Mouse (Mus musculus): ENCODE results near the gene Gpr18.

Gene Gpr18

DNA sequence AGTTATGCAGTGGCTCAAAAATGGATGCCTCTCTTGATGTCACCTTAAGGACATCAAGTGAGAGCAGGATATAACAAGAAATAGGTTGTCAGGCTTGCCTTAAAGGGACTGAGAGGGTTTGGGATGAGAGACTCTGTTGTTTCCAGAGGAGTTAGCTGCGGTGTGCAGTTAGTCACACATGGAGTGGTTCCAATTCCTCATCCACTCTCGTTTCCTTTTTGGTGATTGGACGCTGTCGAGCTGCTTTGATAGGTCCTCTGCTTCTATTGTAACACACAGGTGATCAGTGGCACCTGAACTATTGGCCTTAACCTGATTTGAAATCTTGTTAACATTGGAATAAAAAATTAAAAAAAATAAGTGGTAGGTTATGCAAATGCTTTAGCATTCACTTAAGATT is 7.2 kb upstream of the Gpr18 start:
- TF ChIP-seq POU5F1 (IDR thresholded peaks at IDR 0.05; ENCODE audit: borderline replicate concordance, low read length) = no peak
- no peak for TF ChIP-seq NANOG (IDR thresholded peaks at IDR 0.05; ENCODE audit: borderline replicate concordance, low read length)
- TF ChIP-seq CTCF (conservative IDR thresholded peaks at IDR 0.05; ENCODE audit: low read length) = no peak
- Histone ChIP-seq H3K9me3 (ENCODE audit: low read length) (no peaks in the 10 kb centered on the region), H3K4me1 (replicated peaks; ENCODE audit: low read depth, low read length) (peaks cover 13% of the 10 kb centered on the region), H3K36me3 (ENCODE audit: insufficient read depth, low read length) (peaks cover 34% of the 10 kb centered on the region; the same call in 1 of the 2 replicates), H3K27me3 (ENCODE audit: insufficient read depth, low read length) (no peaks in the 10 kb centered on the region), H3K4me3 (replicated peaks; ENCODE audit: low read length) (no peak overlapping the region)

DNA sequence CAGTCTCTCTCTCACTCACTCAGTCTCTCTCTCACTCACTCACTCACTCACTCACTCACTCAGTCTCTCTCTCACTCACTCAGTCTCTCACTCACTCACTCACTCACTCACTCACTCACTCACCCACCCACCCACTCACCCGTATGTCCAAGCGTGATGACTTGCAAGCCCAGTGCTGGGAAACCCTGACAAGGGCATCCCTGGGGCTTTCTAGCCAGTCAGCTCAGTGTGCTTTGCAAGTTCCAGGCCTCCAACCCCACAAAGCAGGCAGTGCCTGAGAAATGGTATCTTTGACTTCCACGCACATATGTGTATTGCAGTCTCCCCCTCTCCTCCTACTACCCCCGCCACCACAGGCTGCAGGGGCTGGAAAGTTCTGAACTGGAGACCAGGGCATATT is 6.4 kb upstream of the Gpr18 start:
- Histone ChIP-seq H3K4me3 (replicated peaks; ENCODE audit: low read length) (no peak overlapping the region), H3K9me3 (ENCODE audit: low read length) (no peaks in the 10 kb centered on the region), H3K27me3 (ENCODE audit: insufficient read depth, low read length) (no peaks in the 10 kb centered on the region), H3K36me3 (ENCODE audit: insufficient read depth, low read length) (peaks cover 41% of the 10 kb centered on the region), H3K4me1 (replicated peaks; ENCODE audit: low read depth, low read length) (peaks cover 6% of the 10 kb centered on the region)
- no peak for TF ChIP-seq POU5F1 (IDR thresholded peaks at IDR 0.05; ENCODE audit: borderline replicate concordance, low read length)

DNA sequence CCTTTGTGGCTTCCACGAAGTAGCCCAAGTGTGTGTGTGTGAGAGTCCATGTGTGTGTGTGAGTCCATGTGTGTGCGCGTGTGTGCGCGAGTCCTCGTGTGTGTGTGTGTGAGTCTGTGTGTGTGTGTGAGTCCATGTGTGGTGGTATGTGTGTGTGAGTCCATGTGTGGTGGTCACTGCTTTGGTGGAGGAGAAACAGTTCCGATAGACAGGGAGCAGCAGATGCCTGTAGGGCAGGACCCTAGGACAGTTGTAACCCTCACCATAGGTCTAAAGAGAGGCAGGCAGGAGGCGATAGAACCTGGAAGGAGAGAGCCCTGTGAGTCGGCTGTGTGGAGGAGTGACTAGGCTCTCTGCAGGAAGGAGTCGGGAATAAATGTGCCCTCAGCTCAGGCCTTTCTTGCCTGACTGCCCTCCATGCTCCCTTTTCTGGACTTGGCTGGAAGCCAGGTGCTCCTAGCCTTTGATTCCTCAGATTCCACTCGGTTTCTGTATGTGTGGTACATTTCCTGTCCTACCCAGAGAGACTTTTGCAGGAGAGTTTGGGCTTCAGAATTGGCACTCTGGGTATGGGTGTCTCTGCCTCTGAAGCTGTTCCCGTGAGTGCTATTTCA is 5.0 kb upstream of the Gpr18 start:
- Histone ChIP-seq H3K4me1 (replicated peaks; ENCODE audit: low read depth, low read length) (no peaks in the 10 kb centered on the region), H3K4me3 (replicated peaks; ENCODE audit: low read length) (no peak overlapping the region), H3K36me3 (ENCODE audit: insufficient read depth, low read length) (peaks cover 55% of the 10 kb centered on the region), H3K9me3 (ENCODE audit: low read length) (no peaks in the 10 kb centered on the region), H3K27me3 (ENCODE audit: insufficient read depth, low read length) (no peaks in the 10 kb centered on the region)
- TF ChIP-seq POU5F1 (IDR thresholded peaks at IDR 0.05; ENCODE audit: borderline replicate concordance, low read length) = no peak
- no peak for TF ChIP-seq NANOG (IDR thresholded peaks at IDR 0.05; ENCODE audit: borderline replicate concordance, low read length)
- no peak for TF ChIP-seq CTCF (conservative IDR thresholded peaks at IDR 0.05; ENCODE audit: low read length)

DNA sequence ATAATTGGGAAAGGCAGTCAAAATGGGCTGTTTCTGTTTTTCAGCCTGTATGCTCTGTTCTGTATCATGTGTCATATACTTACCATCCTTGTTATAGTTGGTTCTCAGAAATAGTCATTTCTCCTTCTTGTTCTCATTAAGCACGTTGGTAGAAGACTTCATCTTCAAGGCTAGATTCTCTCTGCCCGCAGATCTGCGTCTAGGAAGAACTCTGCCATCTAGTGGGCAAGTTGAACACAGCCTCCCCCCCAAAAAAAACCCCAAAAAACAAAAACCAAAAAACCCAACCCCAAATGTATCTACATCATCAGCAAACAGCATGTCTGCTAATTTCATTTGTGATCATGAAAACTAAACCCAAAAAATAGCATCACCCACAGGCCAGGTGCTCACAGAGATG is 4.2 kb upstream of the Gpr18 start:
- H3K36me3 ChIP-seq (ENCODE audit: insufficient read depth, low read length) = peaks cover 59% of the 10 kb centered on the region
- H3K27me3 ChIP-seq (ENCODE audit: insufficient read depth, low read length) = no peaks in the 10 kb centered on the region
- TF ChIP-seq NANOG (IDR thresholded peaks at IDR 0.05; ENCODE audit: borderline replicate concordance, low read length) = no peak
- peak; percentile 61 for TF ChIP-seq CTCF (conservative IDR thresholded peaks at IDR 0.05; ENCODE audit: low read length)
- TF ChIP-seq POU5F1 (IDR thresholded peaks at IDR 0.05; ENCODE audit: borderline replicate concordance, low read length) = no peak
- no peaks in the 10 kb centered on the region for H3K9me3 ChIP-seq (ENCODE audit: low read length)
- H3K4me3 ChIP-seq (replicated peaks; ENCODE audit: low read length) = no peak overlapping the region
- no peaks in the 10 kb centered on the region for H3K4me1 ChIP-seq (replicated peaks; ENCODE audit: low read depth, low read length)

DNA sequence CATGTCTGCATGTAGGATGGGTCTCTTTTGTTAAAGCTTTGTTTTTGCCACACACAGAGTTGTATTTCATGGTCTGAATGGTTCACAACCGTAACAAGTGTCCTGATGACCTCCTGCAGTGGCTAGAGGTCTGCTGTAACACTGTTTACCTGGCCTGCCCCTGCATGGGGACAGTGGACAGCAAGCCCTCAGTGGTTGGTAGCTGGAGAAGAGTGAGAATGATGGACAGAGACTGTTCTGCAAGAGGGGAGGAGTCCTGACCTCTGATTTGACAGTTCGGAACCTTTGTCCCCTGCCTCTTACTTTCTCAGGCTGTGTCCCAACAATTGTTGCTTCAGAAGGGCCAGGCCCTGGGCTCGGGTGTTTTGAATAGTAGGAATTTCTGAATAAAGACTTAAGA is 2.7 kb upstream of the Gpr18 start:
- TF ChIP-seq NANOG (IDR thresholded peaks at IDR 0.05; ENCODE audit: borderline replicate concordance, low read length) (no peak), CTCF (conservative IDR thresholded peaks at IDR 0.05; ENCODE audit: low read length) (no peak), POU5F1 (IDR thresholded peaks at IDR 0.05; ENCODE audit: borderline replicate concordance, low read length) (no peak)
- Histone ChIP-seq H3K36me3 (ENCODE audit: insufficient read depth, low read length) (peaks cover 51% of the 10 kb centered on the region), H3K4me3 (replicated peaks; ENCODE audit: low read length) (no peak overlapping the region), H3K9me3 (ENCODE audit: low read length) (no peaks in the 10 kb centered on the region), H3K4me1 (replicated peaks; ENCODE audit: low read depth, low read length) (0 out of 2 replicates have a peak, but pooled peaks cover 2% of the 10 kb centered on the region), H3K27me3 (ENCODE audit: insufficient read depth, low read length) (no peaks in the 10 kb centered on the region)

DNA sequence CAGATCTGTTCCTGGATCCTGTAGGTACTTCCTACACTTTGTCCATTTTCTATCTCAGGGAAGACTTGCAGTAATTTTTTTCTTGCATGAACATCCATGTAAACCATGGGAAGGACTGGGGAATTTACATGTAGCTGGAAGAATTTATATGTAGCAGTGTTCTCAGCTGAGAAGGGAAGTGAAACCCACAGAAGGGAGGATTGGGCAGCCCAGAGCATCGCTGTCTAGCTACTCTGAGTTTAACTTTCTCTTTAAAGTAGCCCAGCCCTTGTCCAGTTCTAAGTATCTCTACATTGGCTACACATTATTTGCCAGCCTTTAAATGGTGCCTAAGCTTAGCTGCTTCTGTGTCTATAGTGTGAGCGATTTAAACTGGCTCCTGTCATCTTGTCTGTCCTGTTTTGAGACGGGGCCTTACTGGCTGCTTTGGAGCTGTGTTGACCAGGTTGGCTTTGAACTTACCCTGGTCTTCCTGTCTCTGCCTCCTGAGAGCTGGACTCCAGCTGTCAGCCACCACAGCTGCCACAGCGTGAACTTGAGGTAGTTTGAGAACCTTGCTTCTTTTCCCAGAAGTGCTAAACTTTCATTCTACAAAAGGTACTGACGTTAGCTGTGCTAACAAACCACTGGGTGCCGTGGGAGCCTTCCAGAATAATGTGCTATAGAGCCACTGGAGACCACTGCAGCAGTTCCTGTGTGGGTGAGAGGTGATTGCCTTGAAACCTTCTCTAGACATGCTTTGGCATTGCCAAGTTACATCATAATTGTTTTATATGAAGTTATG is 922 bp upstream of the Gpr18 start:
- Histone ChIP-seq H3K27me3 (ENCODE audit: insufficient read depth, low read length) (no peaks in the 10 kb centered on the region), H3K9me3 (ENCODE audit: low read length) (no peaks in the 10 kb centered on the region), H3K4me3 (replicated peaks; ENCODE audit: low read length) (no peak overlapping the region), H3K4me1 (replicated peaks; ENCODE audit: low read depth, low read length) (0 out of 2 replicates have a peak, but pooled peaks cover 2% of the 10 kb centered on the region), H3K36me3 (ENCODE audit: insufficient read depth, low read length) (peaks cover 58% of the 10 kb centered on the region)
- TF ChIP-seq POU5F1 (IDR thresholded peaks at IDR 0.05; ENCODE audit: borderline replicate concordance, low read length) (no peak), NANOG (IDR thresholded peaks at IDR 0.05; ENCODE audit: borderline replicate concordance, low read length) (no peak), CTCF (conservative IDR thresholded peaks at IDR 0.05; ENCODE audit: low read length) (no peak)

DNA sequence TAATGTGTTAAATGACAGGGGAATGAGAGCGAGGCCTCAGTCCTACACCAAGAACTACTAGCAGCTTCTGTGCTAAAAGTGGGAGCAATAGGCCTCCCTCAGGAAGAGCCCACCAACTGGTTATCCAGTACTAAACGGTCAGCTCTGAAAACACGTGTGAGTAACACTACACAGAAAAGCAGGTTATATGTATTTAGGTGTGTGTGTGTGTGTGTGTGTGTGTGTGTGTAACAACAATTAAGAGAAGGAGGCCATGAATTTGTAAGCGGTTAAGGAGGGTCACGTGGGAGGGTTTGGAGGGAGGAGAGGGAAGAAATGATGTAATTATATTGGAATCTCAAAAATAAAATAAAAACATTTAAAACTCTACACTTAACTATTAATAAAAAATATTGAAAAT is 438 bp downstream of the Gpr18 start:
- 0 out of 2 replicates have a peak, but pooled peaks cover 2% of the 10 kb centered on the region for H3K4me1 ChIP-seq (replicated peaks; ENCODE audit: low read depth, low read length)
- no peaks in the 10 kb centered on the region for H3K9me3 ChIP-seq (ENCODE audit: low read length)
- no peak overlapping the region for H3K4me3 ChIP-seq (replicated peaks; ENCODE audit: low read length)
- TF ChIP-seq CTCF (conservative IDR thresholded peaks at IDR 0.05; ENCODE audit: low read length) = no peak
- H3K27me3 ChIP-seq (ENCODE audit: insufficient read depth, low read length) = no peaks in the 10 kb centered on the region
- H3K36me3 ChIP-seq (ENCODE audit: insufficient read depth, low read length) = peaks cover 58% of the 10 kb centered on the region

DNA sequence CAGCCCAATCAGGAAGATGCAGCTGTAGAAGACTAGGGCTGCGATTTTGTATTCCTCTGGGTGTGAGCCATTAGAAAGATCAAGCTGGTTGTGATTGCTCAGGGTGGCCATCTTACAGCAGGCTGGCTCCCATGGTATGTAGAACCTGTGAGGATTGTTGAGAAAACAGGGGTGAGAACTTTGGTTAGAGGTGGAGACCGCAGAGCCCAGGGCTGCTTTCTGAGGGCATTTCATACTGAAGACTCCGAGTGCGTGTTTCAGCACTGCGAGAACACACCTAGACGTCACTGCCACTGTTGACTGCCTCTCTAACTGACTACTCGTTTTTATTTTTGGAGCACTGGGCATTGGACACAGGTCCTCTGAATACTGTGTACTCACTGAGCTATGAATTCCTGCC is 3.1 kb downstream of the Gpr18 start:
- no peaks in the 10 kb centered on the region for H3K27me3 ChIP-seq (ENCODE audit: insufficient read depth, low read length)
- TF ChIP-seq POU5F1 (IDR thresholded peaks at IDR 0.05; ENCODE audit: borderline replicate concordance, low read length) (no peak), CTCF (conservative IDR thresholded peaks at IDR 0.05; ENCODE audit: low read length) (no peak), NANOG (IDR thresholded peaks at IDR 0.05; ENCODE audit: borderline replicate concordance, low read length) (no peak)
- peaks cover 68% of the 10 kb centered on the region for H3K36me3 ChIP-seq (ENCODE audit: insufficient read depth, low read length)
- 0 out of 2 replicates have a peak, but pooled peaks cover 2% of the 10 kb centered on the region for H3K4me1 ChIP-seq (replicated peaks; ENCODE audit: low read depth, low read length)
- H3K4me3 ChIP-seq (replicated peaks; ENCODE audit: low read length) = no peak overlapping the region
- no peaks in the 10 kb centered on the region for H3K9me3 ChIP-seq (ENCODE audit: low read length)
